Mouse (Mus musculus): ENCODE results near the gene Mill1.
A peak's percentile ranks its signal among the peaks of the same experiment; 100 is the strongest.
"Not testable (repeated sequence)": the region's sequence is repeated elsewhere in the genome, so short reads cannot be mapped to it uniquely, and the experiment has no call there.

Mill1 gene

GRCm38 (mm10) chr7:18245047-18245446 is at the start of gene Mill1:
Gene Mill1 (plus strand): TSS chr7:18245347.
- DNase-seq: no peak

- DNase-seq: no peak
These were observed 34.2 kb upstream of the Mill1 start for GRCm38 (mm10) chr7:18210938-18211337.

- DNase-seq: no peak
These were observed 30.4 kb upstream of the Mill1 start for GRCm38 (mm10) chr7:18214699-18215098.

- no peak for DNase-seq
These were observed 6.6 kb upstream of the Mill1 start for GRCm38 (mm10) chr7:18238561-18238960.

GRCm38 (mm10) chr7:18241217-18241616 is 3.9 kb upstream of the Mill1 start:
- no peak for DNase-seq

- DNase-seq: not testable (repeated sequence)
These were observed 1.1 kb upstream of the Mill1 start for GRCm38 (mm10) chr7:18243959-18244573.

GRCm38 (mm10) chr7:18260219-18260618 is 15.1 kb downstream of the Mill1 start:
- no peak for DNase-seq

- DNase-seq: peak; percentile 11
These were observed 19.9 kb downstream of the Mill1 start for GRCm38 (mm10) chr7:18265089-18265488.
